Mouse (Mus musculus) midbrain, embryonic 14.5 days (tissue): ENCODE data around the gene Atg2a. TPM values are rescaled to one million over a fixed set of nuclear protein-coding genes. Genes with fewer than 3 reads are reported as not detected.
A peak's percentile ranks its signal among the peaks of the same experiment; 100 is the strongest.

Source experiments
- ATAC-seq: fragments of 200-750 bp; cut with Nextera tagmentation; 2 replicates; pipeline ENCODE4 v1.8.0; 2017; ENCODE audit warnings: moderate number of reproducible peaks, moderate library complexity; ENCODE audit not compliant: low FRiP score, low TSS enrichment
- DNase-seq: peaks from one replicate; pipeline ENCODE4 v3.0.0-alpha.2; 2015
- H3K27ac ChIP-seq: fragments of 300-500 bp; sonication (generic); replicated peaks from 2 replicates; pipeline ENCODE4 v1.5.1; 2014; ENCODE audit warnings: mild to moderate bottlenecking, low read depth, low read length, moderate library complexity
- H3K27me3 ChIP-seq: fragments of 300-500 bp; sonication (generic); 2 replicates; pipeline ENCODE4 v1.6.1; 2014; ENCODE audit warnings: low read length, control low read depth, mixed read lengths; ENCODE audit not compliant: control insufficient read depth, insufficient read depth
- H3K36me3 ChIP-seq: fragments of 300-500 bp; sonication (generic); 2 replicates; pipeline ENCODE4 v1.6.1; 2014; ENCODE audit warnings: low read length, control low read depth; ENCODE audit not compliant: control insufficient read depth, insufficient read depth
- H3K4me1 ChIP-seq: fragments of 300-500 bp; sonication (generic); 2 replicates; pipeline ENCODE4 v1.6.1; 2014; ENCODE audit warnings: mild to moderate bottlenecking, antibody characterized with exemption, low read length, control low read depth; ENCODE audit not compliant: control insufficient read depth, insufficient read depth
- H3K4me2 ChIP-seq: fragments of 300-500 bp; sonication (generic); 2 replicates; pipeline ENCODE4 v1.6.1; 2014; ENCODE audit warnings: mild to moderate bottlenecking, low read length, moderate library complexity
- H3K4me3 ChIP-seq: fragments of 300-500 bp; sonication (generic); replicated peaks from 2 replicates; pipeline ENCODE4 v1.5.1; 2014; ENCODE audit warnings: low read depth, low read length
- H3K9ac ChIP-seq: fragments of 300-500 bp; sonication (generic); replicated peaks from 2 replicates; pipeline ENCODE4 v1.6.1; 2014; ENCODE audit warnings: mild to moderate bottlenecking, low read length, moderate library complexity
- H3K9me3 ChIP-seq: fragments of 300-500 bp; sonication (generic); 2 replicates; pipeline ENCODE4 v1.6.1; 2016; ENCODE audit warnings: low read length, control low read depth, mixed read lengths; ENCODE audit not compliant: control insufficient read depth
- WGBS: fragments of 180-500 bp; shearing (Covaris S2); extraction: QIAGEN DNeasy Blood & Tissue Kit; methylation state at CpG from one replicate; pipeline ENCODE4 v1.1.7; 2014; 5-methylcytosine and 5-hydroxymethylcytosine counted together
- polyA plus RNA-seq: library from polyadenylated mRNA; unstranded; fragments of >200 nt; fragmentation: Nextera tagmentation; extraction: Ambion mirVana; gene quantifications from 2 replicates; pipeline ENCODE4 v1.2.1, GENCODE M21; 2014

The Atg2a gene
- polyA plus RNA-seq, 1 experiment from 2014 or later, result 15.4 TPM

GRCm38 (mm10) chr19:6262222-6262621, 20.8 kb downstream of the Atg2a start:
- Histone ChIP-seq H3K4me1 (no peaks in the 10 kb centered on the region), H3K27me3 (no peaks in the 10 kb centered on the region), H3K4me3 (no peak overlapping the region), H3K36me3 (peaks cover 50% of the 10 kb centered on the region), H3K9me3 (no peaks in the 10 kb centered on the region), H3K27ac (no peak overlapping the region), H3K4me2 (no peak overlapping the region), H3K9ac (no peak overlapping the region)
- 59% methylated on average over 7 of the region's 7 CpGs for WGBS
- ATAC-seq (no peak), DNase-seq (peak; percentile 68)

GRCm38 (mm10) chr19:6262839-6263433, 21.5 kb downstream of the Atg2a start:
- ATAC-seq, result no peak
- no peak overlapping the region for H3K4me3 ChIP-seq
- H3K9me3 ChIP-seq, result no peaks in the 10 kb centered on the region
- no peak overlapping the region for H3K9ac ChIP-seq
- no peaks in the 10 kb centered on the region for H3K27me3 ChIP-seq
- no peak for DNase-seq
- no peak overlapping the region for H3K27ac ChIP-seq
- no peaks in the 10 kb centered on the region for H3K4me1 ChIP-seq
- H3K36me3 ChIP-seq, result peaks cover 43% of the 10 kb centered on the region
- 92% methylated on average over 8 of the region's 8 CpGs for WGBS
- no peak overlapping the region for H3K4me2 ChIP-seq

GRCm38 (mm10) chr19:6264200-6264599, 22.7 kb downstream of the Atg2a start:
- WGBS, result 82% methylated on average over 9 of the region's 9 CpGs
- H3K27me3 ChIP-seq, result no peaks in the 10 kb centered on the region
- no peak overlapping the region for H3K9ac ChIP-seq
- H3K4me3 ChIP-seq, result no peak overlapping the region
- ATAC-seq (no peak), DNase-seq (no peak)
- H3K9me3 ChIP-seq, result no peaks in the 10 kb centered on the region
- H3K36me3 ChIP-seq, result peaks cover 31% of the 10 kb centered on the region
- H3K27ac ChIP-seq, result no peak overlapping the region
- H3K4me2 ChIP-seq, result no peak overlapping the region
- no peaks in the 10 kb centered on the region for H3K4me1 ChIP-seq

- no peaks in the 10 kb centered on the region for H3K9me3 ChIP-seq
- no peak overlapping the region for H3K4me3 ChIP-seq
- no peaks in the 10 kb centered on the region for H3K27me3 ChIP-seq
- H3K36me3 ChIP-seq, result peaks cover 28% of the 10 kb centered on the region
- ATAC-seq (no peak), DNase-seq (no peak)
- H3K4me1 ChIP-seq, result no peaks in the 10 kb centered on the region
- H3K27ac ChIP-seq, result no peak overlapping the region
- H3K4me2 ChIP-seq, result no peak overlapping the region
- H3K9ac ChIP-seq, result no peak overlapping the region
- 90% methylated on average over 8 of the region's 8 CpGs for WGBS
Measured at GRCm38 (mm10) chr19:6264945-6265344, 23.5 kb downstream of the Atg2a start.

- H3K27me3 ChIP-seq, result no peaks in the 10 kb centered on the region
- no peak overlapping the region for H3K27ac ChIP-seq
- H3K9ac ChIP-seq, result no peak overlapping the region
- no peak overlapping the region for H3K4me2 ChIP-seq
- no peak for DNase-seq
- 64% methylated on average over 6 of the region's 6 CpGs for WGBS
- no peaks in the 10 kb centered on the region for H3K9me3 ChIP-seq
- no peak for ATAC-seq
- no peak overlapping the region for H3K4me3 ChIP-seq
- no peaks in the 10 kb centered on the region for H3K4me1 ChIP-seq
- H3K36me3 ChIP-seq, result peaks cover 20% of the 10 kb centered on the region
Measured at GRCm38 (mm10) chr19:6265727-6266182, 24.3 kb downstream of the Atg2a start.

- Histone ChIP-seq H3K36me3 (peaks cover 2% of the 10 kb centered on the region; the same call in 1 of the 2 replicates), H3K4me2 (no peak overlapping the region), H3K27ac (no peak overlapping the region), H3K27me3 (no peaks in the 10 kb centered on the region), H3K4me1 (no peaks in the 10 kb centered on the region), H3K9me3 (no peaks in the 10 kb centered on the region), H3K4me3 (no peak overlapping the region), H3K9ac (no peak overlapping the region)
- WGBS, result 79% methylated on average over 11 of the region's 11 CpGs
- DNase-seq, result no peak
- no peak for ATAC-seq
Measured at GRCm38 (mm10) chr19:6267306-6268169, 26.1 kb downstream of the Atg2a start.

GRCm38 (mm10) chr19:6268170-6268528, 26.7 kb downstream of the Atg2a start:
- H3K9ac ChIP-seq, result no peak overlapping the region
- no peak overlapping the region for H3K4me3 ChIP-seq
- DNase-seq (peak; percentile 91), ATAC-seq (peak; percentile 67; the same call in 1 of the 2 replicates)
- no peaks in the 10 kb centered on the region for H3K4me1 ChIP-seq
- no peaks in the 10 kb centered on the region for H3K36me3 ChIP-seq
- no peak overlapping the region for H3K4me2 ChIP-seq
- no peaks in the 10 kb centered on the region for H3K9me3 ChIP-seq
- no peaks in the 10 kb centered on the region for H3K27me3 ChIP-seq
- no peak overlapping the region for H3K27ac ChIP-seq
- 16% methylated on average over 8 of the region's 8 CpGs for WGBS

GRCm38 (mm10) chr19:6268670-6269132, 27.2 kb downstream of the Atg2a start:
- Histone ChIP-seq H3K9me3 (no peaks in the 10 kb centered on the region), H3K27me3 (no peaks in the 10 kb centered on the region), H3K4me1 (no peaks in the 10 kb centered on the region), H3K36me3 (no peaks in the 10 kb centered on the region), H3K4me3 (no peak overlapping the region), H3K9ac (no peak overlapping the region), H3K27ac (no peak overlapping the region), H3K4me2 (no peak overlapping the region)
- no peak for ATAC-seq
- WGBS, result 86% methylated on average over 7 of the region's 7 CpGs
- DNase-seq, result no peak
